Mouse (Mus musculus) liver, embryonic 14.5 days (tissue): ENCODE data around the gene Rps2.

ENCODE experiments used
- CTCF ChIP-seq: IDR thresholded peaks from 2 replicates; pipeline ENCODE4 v1.5.1; 2016; ENCODE audit warnings: antibody characterized with exemption, low read depth, control low read depth
- EP300 ChIP-seq: IDR thresholded peaks from 2 replicates; pipeline ENCODE4 v1.6.1; 2016; ENCODE audit warnings: antibody characterized with exemption, low read depth

DNA sequence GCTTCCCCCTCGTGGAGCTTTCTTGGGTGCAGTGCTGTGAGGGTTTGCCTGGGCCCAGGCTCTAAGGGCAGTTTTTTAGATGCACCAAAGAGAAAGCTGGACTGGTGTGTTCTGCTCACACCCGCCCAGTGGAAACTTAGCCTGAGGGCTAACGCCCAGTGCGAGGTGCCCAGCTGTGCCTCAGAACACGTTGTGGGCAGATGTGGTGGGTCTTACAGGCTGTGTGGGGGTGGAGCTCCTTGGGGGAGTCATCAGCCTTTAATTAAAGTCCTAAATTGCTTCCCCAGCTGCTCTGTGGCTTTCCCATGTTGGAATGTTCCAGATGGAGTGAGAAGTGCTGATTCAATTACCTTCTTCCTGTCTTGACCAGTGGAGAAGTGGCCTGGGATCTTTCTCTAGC is 43.2 kb downstream of the Rps2 start:
- TF ChIP-seq CTCF, result no peak
- no peak for TF ChIP-seq EP300
